Mouse (Mus musculus): ENCODE data around the gene Gp1ba. TPM values are rescaled to one million over a fixed set of nuclear protein-coding genes. Genes with fewer than 3 reads are reported as not detected.

Gene Gp1ba
- total and polyA plus RNA-seq, 3 experiments: 0.25 to 0.84 TPM; not detected in 1

DNA sequence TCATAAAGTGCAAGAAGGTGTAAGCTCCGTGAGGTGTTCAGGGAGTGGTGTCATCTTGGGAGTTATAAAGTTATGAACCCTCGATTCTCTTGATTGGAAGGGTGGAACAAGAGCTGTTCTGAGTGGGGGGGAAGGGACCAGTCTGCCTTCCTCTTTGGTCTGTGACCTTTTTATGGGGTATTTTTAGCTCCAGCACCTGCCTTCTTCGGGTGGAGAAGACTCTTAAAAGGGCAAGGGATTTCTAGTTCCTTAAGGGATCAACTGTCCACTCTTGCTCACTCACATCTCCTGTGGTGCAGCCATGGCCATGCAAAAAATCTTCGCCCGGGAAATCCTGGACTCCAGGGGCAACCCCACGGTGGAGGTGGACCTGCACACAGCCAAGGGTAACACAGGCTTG, 18.7 kb downstream of the Gp1ba start:
- peaks cover 7 to 26% of the 10 kb centered on the region in 2 experiments for H3K4me1 ChIP-seq (ENCODE audit: control insufficient read depth in 1 of 2, insufficient read depth in 2 of 2)
- H3K4me3 ChIP-seq (replicated peaks in 1 of 3; ENCODE audit: low read depth in 2 of 3, low read length in 2 of 3, poor library complexity in 1 of 3): no peak overlapping the region
- in situ Hi-C loops (cut with MboI; ENCODE audit: low pct_ligation_motif_present, low pct_unique_long_range_greater_than_20kb, low sequenced_read_pairs): no loop called here
- peaks cover 18% of the 10 kb centered on the region for H3K79me2 ChIP-seq (replicated peaks; ENCODE audit: control insufficient read depth, extremely low read depth, insufficient read depth, poor library complexity, severe bottlenecking)
- dilution Hi-C loops (cut with MboI; ENCODE audit: extremely low pct_ligation_motif_present, extremely low pct_unique_long_range_greater_than_20kb, low sequenced_read_pairs): no loop called here
- peaks cover 14 to 46% of the 10 kb centered on the region in 2 experiments for H3K36me3 ChIP-seq (replicated peaks in 1 of 2; ENCODE audit: control insufficient read depth in 1 of 2, insufficient read depth in 1 of 2, low read length in 1 of 2)
- TF ChIP-seq ZC3H11A (IDR thresholded peaks at IDR 0.05; ENCODE audit: low read depth, low read length) (no peak), ZNF384 (IDR thresholded peaks at IDR 0.05; ENCODE audit: low read depth, low read length) (no peak), BHLHE40 (IDR thresholded peaks at IDR 0.05; ENCODE audit: low read depth, low read length) (no peak), ZMIZ1 (IDR thresholded peaks at IDR 0.05; ENCODE audit: low read depth, low read length) (no peak), TBP (conservative IDR thresholded peaks at IDR 0.05; ENCODE audit: low read depth, low read length) (no peak), KAT2A (IDR thresholded peaks at IDR 0.05; ENCODE audit: insufficient replicate concordance, low read length) (no peak), POLR2A (IDR thresholded peaks at IDR 0.05; ENCODE audit: low read depth, low read length) (no peak), RCOR1 (conservative IDR thresholded peaks at IDR 0.05; ENCODE audit: low read depth, low read length) (no peak), MYC (IDR thresholded peaks at IDR 0.05; ENCODE audit: low read depth, low read length) (no peak), SMC3 (IDR thresholded peaks at IDR 0.05; ENCODE audit: low read depth, low read length) (no peak), CTCF (conservative IDR thresholded peaks at IDR 0.05 in 1 of 2, IDR thresholded peaks at IDR 0.05 in 1 of 2; ENCODE audit: low read depth in 2 of 2, low read length in 2 of 2) (no peak), MAZ (IDR thresholded peaks at IDR 0.05; ENCODE audit: low read depth, low read length) (no peak), IRF4 (IDR thresholded peaks at IDR 0.05; ENCODE audit: low read depth, low read length) (no peak), HCFC1 (IDR thresholded peaks at IDR 0.05; ENCODE audit: low read depth, low read length) (no peak), GABPA (IDR thresholded peaks at IDR 0.05; ENCODE audit: insufficient replicate concordance, low read depth, low read length) (no peak), MAX (IDR thresholded peaks at IDR 0.05; ENCODE audit: low read length) (no peak), NRF1 (IDR thresholded peaks at IDR 0.05; ENCODE audit: low read depth, low read length) (no peak), E2F4 (IDR thresholded peaks at IDR 0.05; ENCODE audit: insufficient replicate concordance, low read depth, low read length) (no peak), ZKSCAN1 (IDR thresholded peaks at IDR 0.05; ENCODE audit: borderline replicate concordance, low read depth, low read length) (no peak)
- H3K9me3 ChIP-seq (replicated peaks; ENCODE audit: low read length): no peaks in the 10 kb centered on the region
- H3K27ac ChIP-seq (ENCODE audit: insufficient read depth, low read depth): no peak overlapping the region
- H3K27me3 ChIP-seq (replicated peaks): no peaks in the 10 kb centered on the region
- DNase-seq (ENCODE audit: extremely low read depth): peak; percentile 19
- no peak overlapping the region for H3K9ac ChIP-seq (ENCODE audit: insufficient read depth, low read depth)
- H3K4me2 ChIP-seq (ENCODE audit: insufficient read depth, low read depth, poor library complexity, severe bottlenecking): no peak overlapping the region

DNA sequence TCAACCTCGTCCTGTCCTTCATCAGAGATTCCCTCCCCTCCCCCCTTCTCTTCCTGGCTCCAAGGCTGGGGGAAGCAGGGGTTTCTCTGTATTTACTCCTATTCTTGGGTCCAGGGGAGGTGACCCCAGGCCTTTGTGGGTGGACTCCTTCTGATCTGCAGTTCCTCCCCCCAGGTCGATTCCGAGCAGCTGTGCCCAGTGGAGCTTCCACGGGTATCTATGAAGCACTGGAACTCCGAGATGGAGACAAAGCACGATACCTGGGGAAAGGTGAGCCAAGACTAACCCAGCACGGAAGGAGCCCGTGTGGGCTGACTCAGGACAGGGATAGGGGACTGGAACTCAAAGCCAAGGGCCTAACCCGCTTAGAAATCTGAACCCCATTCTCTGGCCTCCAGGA, 19.1 kb downstream of the Gp1ba start:
- Histone ChIP-seq H3K27me3 (replicated peaks) (no peaks in the 10 kb centered on the region), H3K4me2 (ENCODE audit: insufficient read depth, low read depth, poor library complexity, severe bottlenecking) (no peak overlapping the region), H3K36me3 (replicated peaks in 1 of 2; ENCODE audit: control insufficient read depth in 1 of 2, insufficient read depth in 1 of 2, low read length in 1 of 2) (peaks cover 14 to 46% of the 10 kb centered on the region in 2 experiments), H3K4me1 (ENCODE audit: control insufficient read depth in 1 of 2, insufficient read depth in 2 of 2) (peaks cover 7 to 26% of the 10 kb centered on the region in 2 experiments), H3K27ac (ENCODE audit: insufficient read depth, low read depth) (no peak overlapping the region), H3K9ac (ENCODE audit: insufficient read depth, low read depth) (no peak overlapping the region), H3K4me3 (replicated peaks in 1 of 3; ENCODE audit: low read depth in 2 of 3, low read length in 2 of 3, poor library complexity in 1 of 3) (no peak overlapping the region), H3K9me3 (replicated peaks; ENCODE audit: low read length) (no peaks in the 10 kb centered on the region), H3K79me2 (replicated peaks; ENCODE audit: control insufficient read depth, extremely low read depth, insufficient read depth, poor library complexity, severe bottlenecking) (peaks cover 14% of the 10 kb centered on the region)
- no peak for TF ChIP-seq JUND (conservative IDR thresholded peaks at IDR 0.05; ENCODE audit: low read depth, low read length)
- TF ChIP-seq CHD2 (IDR thresholded peaks at IDR 0.05; ENCODE audit: low read length): no peak
- TF ChIP-seq HCFC1 (IDR thresholded peaks at IDR 0.05; ENCODE audit: low read depth, low read length): no peak
- TF ChIP-seq CTCF (conservative IDR thresholded peaks at IDR 0.05 in 1 of 2, IDR thresholded peaks at IDR 0.05 in 1 of 2; ENCODE audit: low read depth in 2 of 2, low read length in 2 of 2): no peak
- no peak for TF ChIP-seq ZMIZ1 (IDR thresholded peaks at IDR 0.05; ENCODE audit: low read depth, low read length)
- no peak for TF ChIP-seq MAX (IDR thresholded peaks at IDR 0.05; ENCODE audit: low read length)
- no peak for TF ChIP-seq ZKSCAN1 (IDR thresholded peaks at IDR 0.05; ENCODE audit: borderline replicate concordance, low read depth, low read length)
- TF ChIP-seq KAT2A (IDR thresholded peaks at IDR 0.05; ENCODE audit: insufficient replicate concordance, low read length): no peak
- no peak for TF ChIP-seq MAFK (IDR thresholded peaks at IDR 0.05; ENCODE audit: insufficient replicate concordance, low read length)
- no peak for TF ChIP-seq EP300 (IDR thresholded peaks at IDR 0.05; ENCODE audit: low read length)
- no peak for TF ChIP-seq USF2 (conservative IDR thresholded peaks at IDR 0.05; ENCODE audit: low read depth, low read length)
- no peak for TF ChIP-seq GABPA (IDR thresholded peaks at IDR 0.05; ENCODE audit: insufficient replicate concordance, low read depth, low read length)
- no peak for TF ChIP-seq IRF4 (IDR thresholded peaks at IDR 0.05; ENCODE audit: low read depth, low read length)
- no peak for TF ChIP-seq CHD1 (IDR thresholded peaks at IDR 0.05; ENCODE audit: low read depth, low read length)
- TF ChIP-seq ETS1 (conservative IDR thresholded peaks at IDR 0.05; ENCODE audit: low read depth, low read length): no peak
- no peak for TF ChIP-seq JUN (IDR thresholded peaks at IDR 0.05; ENCODE audit: insufficient read depth, low read depth, low read length)
- no peak for TF ChIP-seq USF1 (IDR thresholded peaks at IDR 0.05; ENCODE audit: low read depth, low read length)
- no peak for TF ChIP-seq NELFE (IDR thresholded peaks at IDR 0.05; ENCODE audit: low read depth, low read length)
- no peak for DNase-seq (ENCODE audit: extremely low read depth)
- dilution Hi-C loops (cut with MboI; ENCODE audit: extremely low pct_ligation_motif_present, extremely low pct_unique_long_range_greater_than_20kb, low sequenced_read_pairs): no loop called here
- in situ Hi-C loops (cut with MboI; ENCODE audit: low pct_ligation_motif_present, low pct_unique_long_range_greater_than_20kb, low sequenced_read_pairs): no loop called here

Measured in CH12.LX (cell line).